8 mouse cellular contexts compared by ENCODE assay signal in genomic region chr11:43483122-43483792, GRCm38 (mm10). TPM values are rescaled to one million over a fixed set of nuclear protein-coding genes. Genes with fewer than 3 reads are reported as not detected.
A peak's percentile ranks its signal among the peaks of the same experiment; 100 is the strongest.
DNase-seq lines count a peak whose midpoint lies in the region; ATAC-seq and TF ChIP-seq lines count a peak whose summit lies in the region.

No protein-coding gene starts in this region.

- H3K27me3 ChIP-seq in heart, embryonic 13.5 days (replicated peaks), result 0 out of 2 replicates have a peak, but pooled peaks cover 4% of the 10 kb centered on the region

- no peak for TF ChIP-seq CTCF in cortical plate, adult 2 months (IDR thresholded peaks at IDR 0.05; ENCODE audit: extremely low read depth, insufficient read depth, low read length)

- DNase-seq in adrenal gland, postnatal 14 days, result peak; percentile 19
- no peak for DNase-seq in adrenal gland, postnatal 4 days (ENCODE audit: low spot score in 2 of 2)
- DNase-seq in kidney, postnatal 4 days, result peak; percentile 74 to 83
- DNase-seq in layer of hippocampus, postnatal 36 days, result no peak
- no peak for DNase-seq in frontal cortex, adult 2 months (ENCODE audit: extremely low spot score in 1 of 2, low spot score in 1 of 2)

- H3K4me3 ChIP-seq in cortical plate, adult 2 months (ENCODE audit: insufficient read depth, low read length), result no peak overlapping the region
- H3K4me3 ChIP-seq in heart, embryonic 13.5 days, result no peak overlapping the region

- no peak for TF ChIP-seq POLR2A in cortical plate, adult 2 months (IDR thresholded peaks at IDR 0.05; ENCODE audit: extremely low read depth, insufficient read depth, low read length)

- no peaks in the 10 kb centered on the region for H3K36me3 ChIP-seq in heart, embryonic 13.5 days

- H3K4me2 ChIP-seq in heart, embryonic 13.5 days, result peak overlapping the region; percentile 13; the same call in 1 of the 2 replicates

- 34% methylated on average over 6 of the region's 6 CpGs for WGBS in heart, embryonic 13.5 days

- H3K4me1 ChIP-seq in cortical plate, adult 2 months (ENCODE audit: control insufficient read depth, insufficient read depth, low read length), result no peaks in the 10 kb centered on the region
- H3K4me1 ChIP-seq in heart, embryonic 13.5 days, result peaks cover 62% of the 10 kb centered on the region

- no peaks in the 10 kb centered on the region for H3K9me3 ChIP-seq in heart, embryonic 13.5 days

- peak overlapping the region; percentile 33; the same call in 1 of the 2 replicates for H3K9ac ChIP-seq in heart, embryonic 13.5 days

- ATAC-seq in heart, embryonic 13.5 days (ENCODE audit: extremely low read depth, insufficient number of reproducible peaks, low FRiP score, low TSS enrichment), result no peak
- ATAC-seq in activated CD4-positive, CD25-positive, alpha-beta regulatory T cell, adult 4 months, result no peak

- H3K27ac ChIP-seq in cortical plate, adult 2 months (ENCODE audit: insufficient read depth, low read length), result peak overlapping the region; percentile 64
- peak overlapping the region; percentile 87 for H3K27ac ChIP-seq in heart, embryonic 13.5 days (replicated peaks)

RNA-seq across cellular contexts. Expression of gene C1qtnf2, which starts 9.2 kb away (rescaled TPM):
- total RNA-seq in adrenal gland, postnatal 14 days (2021), result 7.8 and 9.3 TPM in 2 replicates
- total RNA-seq in adrenal gland, postnatal 4 days (2021), result 10 to 100 TPM; 17.6 to 20.7 TPM
- polyA plus RNA-seq in cortical plate, adult 2 months (2012; rRNA removed), result 2.1 and 3.7 TPM in 2 replicates
- 3.0 and 3.3 TPM in 2 replicates for polyA plus RNA-seq in heart, embryonic 13.5 days (2015; fragmentation: Nextera tagmentation; extraction: Ambion mirVana)
- not detected for polyA plus RNA-seq in activated CD4-positive, CD25-positive, alpha-beta regulatory T cell, adult 4 months (2017; shearing (Covaris generic))
- total RNA-seq in layer of hippocampus, postnatal 36 days (2021), result 1 to 10 TPM; 1.2 to 1.6 TPM
- polyA plus RNA-seq in frontal cortex, adult 2 months (2012; rRNA removed), result 3.5 TPM in 2 replicates

RNA-seq across cellular contexts. Expression of gene Ccnjl, which starts 45.3 kb away (rescaled TPM):
- 5.0 and 7.7 TPM in 2 replicates for total RNA-seq in adrenal gland, postnatal 14 days (2021)
- total RNA-seq in adrenal gland, postnatal 4 days (2021), result 10 to 100 TPM; 10.2 to 16.2 TPM
- 1.7 and 2.3 TPM in 2 replicates for polyA plus RNA-seq in cortical plate, adult 2 months (2012; rRNA removed)
- 15.7 and 20.7 TPM in 2 replicates for polyA plus RNA-seq in heart, embryonic 13.5 days (2015; fragmentation: Nextera tagmentation; extraction: Ambion mirVana)
- under 1 TPM in 1 of 2 experiments, not detected in 1; 0.17 TPM for polyA plus RNA-seq in activated CD4-positive, CD25-positive, alpha-beta regulatory T cell, adult 4 months (2017; shearing (Covaris generic))
- total RNA-seq in layer of hippocampus, postnatal 36 days (2021), result 10 to 100 TPM in 1 of 2 experiments, 1 to 10 TPM in 1; 8.3 to 11.3 TPM
- 1.5 and 2.2 TPM in 2 replicates for polyA plus RNA-seq in frontal cortex, adult 2 months (2012; rRNA removed)

RNA-seq across cellular contexts. Expression of gene Slu7, which starts 49.7 kb away (rescaled TPM):
- total RNA-seq in adrenal gland, postnatal 14 days (2021), result 39.9 and 43.4 TPM in 2 replicates
- total RNA-seq in adrenal gland, postnatal 4 days (2021), result 10 to 100 TPM; 50.2 to 53.5 TPM
- polyA plus RNA-seq in cortical plate, adult 2 months (2012; rRNA removed), result 20.1 and 20.9 TPM in 2 replicates
- 32.0 and 36.8 TPM in 2 replicates for polyA plus RNA-seq in heart, embryonic 13.5 days (2015; fragmentation: Nextera tagmentation; extraction: Ambion mirVana)
- 100 to 1,000 TPM; 108 to 112 TPM for polyA plus RNA-seq in activated CD4-positive, CD25-positive, alpha-beta regulatory T cell, adult 4 months (2017; shearing (Covaris generic))
- total RNA-seq in layer of hippocampus, postnatal 36 days (2021), result 10 to 100 TPM; 59.6 to 60.1 TPM
- 24.5 and 25.0 TPM in 2 replicates for polyA plus RNA-seq in frontal cortex, adult 2 months (2012; rRNA removed)

RNA-seq across cellular contexts. Expression of gene Pttg1, which starts 57.2 kb away (rescaled TPM):
- 48.0 and 48.2 TPM in 2 replicates for total RNA-seq in adrenal gland, postnatal 14 days (2021)
- 10 to 100 TPM; 49.8 to 54.2 TPM for total RNA-seq in adrenal gland, postnatal 4 days (2021)
- 98.8 and 109 TPM in 2 replicates for polyA plus RNA-seq in cortical plate, adult 2 months (2012; rRNA removed)
- polyA plus RNA-seq in heart, embryonic 13.5 days (2015; fragmentation: Nextera tagmentation; extraction: Ambion mirVana), result 113 and 117 TPM in 2 replicates
- polyA plus RNA-seq in activated CD4-positive, CD25-positive, alpha-beta regulatory T cell, adult 4 months (2017; shearing (Covaris generic)), result 100 to 1,000 TPM; 133 to 168 TPM
- total RNA-seq in layer of hippocampus, postnatal 36 days (2021), result 10 to 100 TPM; 20.6 to 26.4 TPM
- polyA plus RNA-seq in frontal cortex, adult 2 months (2012; rRNA removed), result 75.9 and 87.6 TPM in 2 replicates

Comparison
In these comparisons a context has a peak if more than half of its experiments do, and no peak if none do; other contexts are left out.
1. DNase-seq: peak in adrenal gland, postnatal 14 days (single experiment) and kidney, postnatal 4 days (2 of 2); none in adrenal gland, postnatal 4 days (0 of 2), layer of hippocampus, postnatal 36 days (0 of 2) and frontal cortex, adult 2 months (0 of 2).